Mouse (Mus musculus) forebrain, embryonic 16.5 days (tissue): ENCODE measurements around the gene F2. TPM values are rescaled to one million over a fixed set of nuclear protein-coding genes. Genes with fewer than 3 reads are reported as not detected.

Experiments
- ATAC-seq: fragments of 200-750 bp; cut with Nextera tagmentation; 2 replicates; pipeline ENCODE4 v1.8.0; 2017; ENCODE audit warnings: mild to moderate bottlenecking, moderate library complexity
- H3K27ac ChIP-seq: fragments of 300-500 bp; sonication (generic); 2 replicates; pipeline ENCODE4 v1.5.1; 2014; ENCODE audit warnings: low read length, control low read depth
- H3K27me3 ChIP-seq: fragments of 300-500 bp; sonication (generic); replicated peaks from 2 replicates; pipeline ENCODE4 v1.6.1; 2014; ENCODE audit warnings: low read length; ENCODE audit not compliant: control insufficient read depth, insufficient read depth
- H3K36me3 ChIP-seq: fragments of 300-500 bp; sonication (generic); 2 replicates; pipeline ENCODE4 v1.6.1; 2014; ENCODE audit not compliant: control insufficient read depth, insufficient read depth
- H3K4me1 ChIP-seq: fragments of 300-500 bp; sonication (generic); replicated peaks from 2 replicates; pipeline ENCODE4 v1.6.1; 2014; ENCODE audit warnings: low read length; ENCODE audit not compliant: control insufficient read depth, insufficient read depth
- H3K4me2 ChIP-seq: fragments of 300-500 bp; sonication (generic); 2 replicates; pipeline ENCODE4 v1.6.1; 2014; ENCODE audit warnings: mild to moderate bottlenecking, low read length, control low read depth
- H3K4me3 ChIP-seq: fragments of 300-500 bp; sonication (generic); replicated peaks from 2 replicates; pipeline ENCODE4 v1.5.1; 2014; ENCODE audit warnings: mild to moderate bottlenecking, low read length, control low read depth
- H3K9ac ChIP-seq: fragments of 300-500 bp; sonication (generic); replicated peaks from 2 replicates; pipeline ENCODE4 v1.6.1; 2014; ENCODE audit warnings: low read depth, low read length, control low read depth
- H3K9me3 ChIP-seq: fragments of 300-500 bp; sonication (generic); 2 replicates; pipeline ENCODE4 v1.6.1; 2016; ENCODE audit warnings: low read length; ENCODE audit not compliant: control insufficient read depth
- WGBS: fragments of 180-500 bp; shearing (Covaris S2); extraction: QIAGEN DNeasy Blood & Tissue Kit; methylation state at CpG from one replicate; pipeline ENCODE4 v1.1.7; 2014; 5-methylcytosine and 5-hydroxymethylcytosine counted together
- polyA plus RNA-seq: library from polyadenylated mRNA; unstranded; fragments of >200 nt; fragmentation: Nextera tagmentation; extraction: Ambion mirVana; gene quantifications from 2 replicates; pipeline ENCODE4 v1.2.1, GENCODE M21; 2015

The F2 gene
- polyA plus RNA-seq, result 0.16 TPM in 1 of 2 replicates, not detected in the other

GRCm38 (mm10) chr2:91636229-91636628 is at the start of gene F2:
TSS of gene F2 (minus strand) at chr2:91636414.
- H3K27me3 ChIP-seq, result no peaks in the 10 kb centered on the region
- H3K4me2 ChIP-seq, result no peak within 1 kb of the TSS
- H3K4me1 ChIP-seq, result no peaks in the 10 kb centered on the region
- no peaks in the 10 kb centered on the region for H3K9me3 ChIP-seq
- no peak for ATAC-seq
- 93% methylated on average over 8 of the region's 8 CpGs for WGBS
- no peak within 1 kb of the TSS for H3K4me3 ChIP-seq
- no peaks in the 10 kb centered on the region for H3K36me3 ChIP-seq
- no peak within 1 kb of the TSS for H3K9ac ChIP-seq
- H3K27ac ChIP-seq, result no peak within 1 kb of the TSS

DNA sequence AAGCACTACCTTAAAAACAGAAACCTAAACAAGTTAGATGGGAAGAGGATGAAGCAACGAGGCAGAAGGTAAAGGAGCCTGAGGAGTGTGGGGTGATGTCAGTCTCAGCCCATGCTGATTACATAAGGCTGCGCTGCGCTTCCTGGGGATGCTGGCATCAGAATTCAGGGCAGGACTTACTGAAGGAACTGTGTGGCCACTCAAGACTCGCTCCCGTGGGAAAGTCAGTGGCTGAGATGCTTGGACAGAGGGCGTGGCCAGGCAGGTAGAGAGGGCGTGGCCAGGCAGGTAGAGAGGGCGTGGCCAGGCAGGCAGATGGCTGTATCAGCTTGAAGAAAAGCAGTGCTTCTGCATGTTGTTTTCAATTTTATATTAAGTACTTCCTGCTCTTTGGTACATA is 47.7 kb upstream of the F2 start:
- ATAC-seq, result no peak
- H3K9ac ChIP-seq, result no peak overlapping the region
- no peaks in the 10 kb centered on the region for H3K9me3 ChIP-seq
- no peak overlapping the region for H3K4me3 ChIP-seq
- no peaks in the 10 kb centered on the region for H3K4me1 ChIP-seq
- H3K27me3 ChIP-seq, result no peaks in the 10 kb centered on the region
- H3K27ac ChIP-seq, result no peak overlapping the region
- 80% methylated on average over 8 of the region's 8 CpGs for whole genome bisulfite sequencing
- no peak overlapping the region for H3K4me2 ChIP-seq
- H3K36me3 ChIP-seq, result peaks cover 14% of the 10 kb centered on the region; the same call in 1 of the 2 replicates

GRCm38 (mm10) chr2:91682850-91683249 is 46.6 kb upstream of the F2 start:
- Histone ChIP-seq H3K4me3 (no peak overlapping the region), H3K27ac (no peak overlapping the region), H3K9me3 (no peaks in the 10 kb centered on the region), H3K9ac (no peak overlapping the region), H3K27me3 (no peaks in the 10 kb centered on the region), H3K4me1 (no peaks in the 10 kb centered on the region), H3K4me2 (no peak overlapping the region), H3K36me3 (peaks cover 16% of the 10 kb centered on the region)
- WGBS, result 55% methylated on average over 4 of the region's 4 CpGs
- no peak for ATAC-seq

DNA sequence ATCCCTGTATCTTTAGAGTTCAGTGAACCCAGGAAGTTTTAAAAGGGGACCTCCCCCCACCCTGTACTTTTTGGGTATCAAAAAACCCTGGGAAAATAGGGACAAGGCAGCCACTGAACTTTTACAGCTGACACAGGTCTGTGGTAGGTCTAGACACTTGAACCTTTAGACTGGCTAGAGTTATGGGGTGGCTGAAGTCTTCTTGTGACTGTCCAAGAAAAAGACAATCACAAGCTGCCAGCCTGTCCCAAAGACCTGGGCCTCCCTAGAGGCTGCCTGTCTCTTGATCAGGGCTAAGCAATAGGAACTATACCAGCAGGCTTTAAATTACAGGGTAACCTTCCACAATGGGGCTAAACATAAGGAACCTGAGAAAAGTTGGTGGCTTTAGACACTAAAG is 40.7 kb upstream of the F2 start:
- peaks cover 31% of the 10 kb centered on the region for H3K36me3 ChIP-seq
- no peaks in the 10 kb centered on the region for H3K9me3 ChIP-seq
- no peak overlapping the region for H3K4me3 ChIP-seq
- ATAC-seq, result no peak
- no peak overlapping the region for H3K4me2 ChIP-seq
- H3K4me1 ChIP-seq, result no peaks in the 10 kb centered on the region
- H3K9ac ChIP-seq, result no peak overlapping the region
- H3K27ac ChIP-seq, result no peak overlapping the region
- H3K27me3 ChIP-seq, result no peaks in the 10 kb centered on the region

- WGBS, result 79% methylated on average over 2 of the region's 2 CpGs
- ATAC-seq, result no peak
- Histone ChIP-seq H3K27ac (no peak overlapping the region), H3K9ac (no peak overlapping the region), H3K36me3 (peaks cover 31% of the 10 kb centered on the region), H3K4me1 (no peaks in the 10 kb centered on the region), H3K4me3 (no peak overlapping the region), H3K4me2 (no peak overlapping the region), H3K9me3 (no peaks in the 10 kb centered on the region), H3K27me3 (no peaks in the 10 kb centered on the region)
These were observed 40.2 kb upstream of the F2 start for GRCm38 (mm10) chr2:91676420-91676819.

GRCm38 (mm10) chr2:91674895-91675294 is 38.7 kb upstream of the F2 start:
- Histone ChIP-seq H3K9ac (no peak overlapping the region), H3K36me3 (peaks cover 34% of the 10 kb centered on the region), H3K27me3 (no peaks in the 10 kb centered on the region), H3K9me3 (no peaks in the 10 kb centered on the region), H3K27ac (no peak overlapping the region), H3K4me2 (no peak overlapping the region), H3K4me3 (no peak overlapping the region), H3K4me1 (no peaks in the 10 kb centered on the region)
- WGBS, result 93% methylated on average over 5 of the region's 5 CpGs
- no peak for ATAC-seq

GRCm38 (mm10) chr2:91673587-91673986 is 37.4 kb upstream of the F2 start:
- Histone ChIP-seq H3K4me1 (no peaks in the 10 kb centered on the region), H3K4me2 (no peak overlapping the region), H3K27ac (no peak overlapping the region), H3K9ac (no peak overlapping the region), H3K36me3 (peaks cover 37% of the 10 kb centered on the region), H3K27me3 (no peaks in the 10 kb centered on the region), H3K9me3 (no peaks in the 10 kb centered on the region), H3K4me3 (no peak overlapping the region)
- 90% methylated on average over 2 of the region's 2 CpGs for WGBS
- no peak for ATAC-seq

DNA sequence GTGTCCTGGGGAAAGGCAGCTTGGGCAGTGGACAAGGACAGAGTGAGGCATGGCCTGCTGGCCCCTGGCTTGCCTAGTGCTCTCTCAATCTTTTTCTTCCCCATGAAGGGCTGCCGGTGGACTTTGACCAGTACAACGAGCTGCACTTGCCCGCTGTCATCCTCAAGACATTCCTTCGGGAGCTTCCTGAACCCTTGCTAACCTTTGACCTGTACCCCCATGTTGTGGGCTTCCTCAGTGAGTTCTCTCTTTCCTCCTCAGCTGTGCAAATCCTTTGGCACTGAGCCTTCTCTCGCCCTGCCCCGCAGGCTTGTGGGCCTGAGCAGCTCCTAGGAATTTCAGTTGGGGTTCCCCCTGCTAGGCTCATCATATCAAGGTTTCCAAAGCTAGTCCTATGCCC is 33.8 kb upstream of the F2 start:
- H3K4me2 ChIP-seq, result no peak overlapping the region

GRCm38 (mm10) chr2:91669326-91669725 is 33.1 kb upstream of the F2 start:
- no peak for ATAC-seq
- no peak overlapping the region for H3K27ac ChIP-seq
- no peak overlapping the region for H3K4me3 ChIP-seq
- WGBS, result 92% methylated on average over 8 of the region's 8 CpGs
- peaks cover 23% of the 10 kb centered on the region for H3K36me3 ChIP-seq
- no peaks in the 10 kb centered on the region for H3K9me3 ChIP-seq
- H3K27me3 ChIP-seq, result no peaks in the 10 kb centered on the region
- no peak overlapping the region for H3K4me2 ChIP-seq
- H3K4me1 ChIP-seq, result no peaks in the 10 kb centered on the region
- H3K9ac ChIP-seq, result no peak overlapping the region

More for the DNA sequence above, 33.8 kb upstream of the F2 start:
- no peaks in the 10 kb centered on the region for H3K27me3 ChIP-seq
- H3K4me1 ChIP-seq, result no peaks in the 10 kb centered on the region
- 96% methylated on average over 6 of the region's 6 CpGs for WGBS
- no peak overlapping the region for H3K27ac ChIP-seq
- ATAC-seq, result no peak
- peaks cover 21% of the 10 kb centered on the region for H3K36me3 ChIP-seq
- no peak overlapping the region for H3K9ac ChIP-seq
- H3K9me3 ChIP-seq, result no peaks in the 10 kb centered on the region
- no peak overlapping the region for H3K4me3 ChIP-seq

- ATAC-seq, result no peak
- Histone ChIP-seq H3K27me3 (no peaks in the 10 kb centered on the region), H3K4me3 (no peak overlapping the region)
These were observed 31.5 kb upstream of the F2 start for GRCm38 (mm10) chr2:91667747-91668146.

More at GRCm38 (mm10) chr2:91667747-91668146, 31.5 kb upstream of the F2 start:
- Histone ChIP-seq H3K27ac (no peak overlapping the region), H3K4me1 (no peaks in the 10 kb centered on the region), H3K36me3 (peaks cover 29% of the 10 kb centered on the region), H3K9me3 (no peaks in the 10 kb centered on the region), H3K4me2 (no peak overlapping the region), H3K9ac (no peak overlapping the region)
- 65% methylated on average over 2 of the region's 2 CpGs for WGBS
